Mouse (Mus musculus): ENCODE data around the gene Dicer1. TPM values are rescaled to one million over a fixed set of nuclear protein-coding genes. Genes with fewer than 3 reads are reported as not detected.

Gene Dicer1
- total and polyA plus RNA-seq, 2 experiments from 2014 or later, result 28.7 to 38.7 TPM

DNA sequence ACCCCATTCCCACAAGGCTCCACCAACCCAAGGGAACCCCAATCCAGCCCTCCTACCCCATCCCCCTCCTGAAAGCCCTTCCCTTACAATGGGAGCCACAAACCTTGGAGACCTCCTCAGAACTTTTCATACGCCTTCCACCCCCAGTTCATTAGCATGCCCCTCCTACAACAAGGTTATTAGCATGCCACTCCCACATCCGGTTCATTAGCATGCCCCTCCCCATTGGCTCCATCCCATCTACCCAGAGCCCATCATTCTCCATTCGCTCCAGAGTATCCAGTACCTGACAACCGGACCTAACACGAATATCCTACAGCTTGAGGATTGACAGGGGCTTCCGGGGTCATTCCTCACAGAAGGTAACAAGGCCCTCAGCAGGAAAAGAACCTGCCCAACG, 83.9 kb downstream of the Dicer1 start:
- Histone ChIP-seq H3K27ac (ENCODE audit: low read depth, low read length) (no peak overlapping the region), H3K36me3 (ENCODE audit: insufficient read depth) (no peaks in the 10 kb centered on the region)

DNA sequence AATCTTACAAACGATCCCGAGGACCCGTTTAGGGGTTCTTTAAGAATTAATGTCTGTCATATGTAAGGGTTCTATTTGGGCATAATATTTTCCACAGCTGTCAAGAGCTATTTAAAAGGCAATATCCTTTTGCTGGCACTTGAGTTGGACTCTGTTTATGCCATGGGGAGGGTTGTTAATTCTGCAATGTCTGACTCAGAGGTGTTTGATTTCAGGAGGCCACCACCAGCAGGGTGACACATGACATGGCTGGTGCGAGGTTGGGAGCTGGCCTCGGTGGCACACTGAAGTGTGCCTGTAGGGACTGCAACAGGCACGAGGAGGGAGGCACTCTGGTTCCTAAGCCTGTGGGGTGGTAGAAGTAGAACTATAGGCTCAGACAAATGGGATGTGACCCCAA, 85.8 kb downstream of the Dicer1 start:
- Histone ChIP-seq H3K9me3 (ENCODE audit: low read length) (no peaks in the 10 kb centered on the region), H3K4me1 (ENCODE audit: insufficient read depth) (no peaks in the 10 kb centered on the region), H3K9ac (no peak overlapping the region), H3K4me2 (ENCODE audit: low read depth) (no peak overlapping the region), H3K36me3 (ENCODE audit: insufficient read depth) (no peaks in the 10 kb centered on the region), H3K4me3 (ENCODE audit: low read depth, low read length) (no peak overlapping the region), H3K27me3 (ENCODE audit: insufficient read depth, low read length) (no peaks in the 10 kb centered on the region), H3K27ac (ENCODE audit: low read depth, low read length) (no peak overlapping the region)
- ATAC-seq, result no peak
- WGBS, result 74% methylated on average over 6 of the region's 6 CpGs
- no peak for TF ChIP-seq CTCF (IDR thresholded peaks at IDR 0.05; ENCODE audit: low read depth)
- DNase-seq, result no peak

More for the DNA sequence above, 83.9 kb downstream of the Dicer1 start:
- Histone ChIP-seq H3K4me2 (ENCODE audit: low read depth) (no peak overlapping the region), H3K9ac (no peak overlapping the region), H3K9me3 (ENCODE audit: low read length) (no peaks in the 10 kb centered on the region), H3K4me3 (ENCODE audit: low read depth, low read length) (no peak overlapping the region), H3K27me3 (ENCODE audit: insufficient read depth, low read length) (no peaks in the 10 kb centered on the region), H3K4me1 (ENCODE audit: insufficient read depth) (no peaks in the 10 kb centered on the region)
- DNase-seq, result no peak
- no peak for TF ChIP-seq CTCF (IDR thresholded peaks at IDR 0.05; ENCODE audit: low read depth)
- 75% methylated on average over 7 of the region's 7 CpGs for WGBS
- no peak for ATAC-seq

DNA sequence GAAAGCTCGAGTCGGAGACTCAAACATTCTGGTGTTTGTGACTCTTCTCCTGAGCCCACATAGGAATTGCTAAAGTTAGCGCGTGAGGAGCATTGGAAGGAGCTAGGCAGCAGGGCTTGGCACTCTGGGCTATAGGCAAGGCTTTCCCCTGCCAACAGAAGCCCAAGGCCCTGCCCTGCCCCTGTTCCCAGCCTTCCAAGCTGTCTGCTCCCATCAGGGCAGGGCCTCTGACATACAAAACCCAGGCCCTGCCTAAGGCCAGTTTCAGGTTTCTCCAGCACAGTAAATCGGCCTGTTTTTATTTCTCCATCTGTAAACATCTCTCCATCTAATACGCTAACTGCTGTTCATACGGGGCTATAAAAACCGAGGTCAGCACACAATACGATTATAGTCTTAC, 86.2 kb downstream of the Dicer1 start:
- no peak overlapping the region for H3K4me3 ChIP-seq (ENCODE audit: low read depth, low read length)
- no peak overlapping the region for H3K27ac ChIP-seq (ENCODE audit: low read depth, low read length)
- ATAC-seq (no peak), DNase-seq (no peak)
- H3K9me3 ChIP-seq (ENCODE audit: low read length), result no peaks in the 10 kb centered on the region
- no peak for TF ChIP-seq CTCF (IDR thresholded peaks at IDR 0.05; ENCODE audit: low read depth)
- no peaks in the 10 kb centered on the region for H3K4me1 ChIP-seq (ENCODE audit: insufficient read depth)
- H3K27me3 ChIP-seq (ENCODE audit: insufficient read depth, low read length), result no peaks in the 10 kb centered on the region
- 85% methylated on average over 9 of the region's 9 CpGs for WGBS
- H3K4me2 ChIP-seq (ENCODE audit: low read depth), result no peak overlapping the region
- no peak overlapping the region for H3K9ac ChIP-seq
- no peaks in the 10 kb centered on the region for H3K36me3 ChIP-seq (ENCODE audit: insufficient read depth)

DNA sequence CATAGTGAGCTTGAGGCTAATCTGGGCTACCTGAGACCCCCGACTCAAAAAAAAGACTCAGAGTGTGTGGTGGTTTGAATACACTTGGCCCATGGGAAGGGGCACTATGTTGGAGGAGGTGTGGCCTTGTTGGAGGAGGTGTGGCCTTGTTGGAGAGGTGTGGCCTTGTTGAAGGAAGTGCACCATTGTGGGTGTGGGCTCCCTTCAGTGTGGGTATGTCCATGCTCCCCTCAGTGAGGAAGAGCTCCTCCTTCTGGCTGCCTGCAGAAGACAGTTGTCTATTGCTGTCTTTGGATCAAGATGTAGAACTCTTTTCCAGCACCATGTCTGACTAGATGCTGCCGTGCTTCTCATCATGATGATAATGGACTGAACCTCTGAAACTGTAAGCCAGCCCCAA, 95.6 kb downstream of the Dicer1 start:
- H3K9me3 ChIP-seq (ENCODE audit: low read length), result no peaks in the 10 kb centered on the region
- ATAC-seq, result no peak
- H3K9ac ChIP-seq, result no peak overlapping the region
- no peak overlapping the region for H3K4me2 ChIP-seq (ENCODE audit: low read depth)
- no peaks in the 10 kb centered on the region for H3K27me3 ChIP-seq (ENCODE audit: insufficient read depth, low read length)
- H3K4me1 ChIP-seq (ENCODE audit: insufficient read depth), result peaks cover under 1% of the 10 kb centered on the region; the same call in 1 of the 2 replicates
- no peak for TF ChIP-seq CTCF (IDR thresholded peaks at IDR 0.05; ENCODE audit: low read depth)
- no peak for DNase-seq
- no peaks in the 10 kb centered on the region for H3K36me3 ChIP-seq (ENCODE audit: insufficient read depth)
- no peak overlapping the region for H3K4me3 ChIP-seq (ENCODE audit: low read depth, low read length)
- WGBS, result 94% methylated on average over 2 of the region's 2 CpGs
- H3K27ac ChIP-seq (ENCODE audit: low read depth, low read length), result no peak overlapping the region

DNA sequence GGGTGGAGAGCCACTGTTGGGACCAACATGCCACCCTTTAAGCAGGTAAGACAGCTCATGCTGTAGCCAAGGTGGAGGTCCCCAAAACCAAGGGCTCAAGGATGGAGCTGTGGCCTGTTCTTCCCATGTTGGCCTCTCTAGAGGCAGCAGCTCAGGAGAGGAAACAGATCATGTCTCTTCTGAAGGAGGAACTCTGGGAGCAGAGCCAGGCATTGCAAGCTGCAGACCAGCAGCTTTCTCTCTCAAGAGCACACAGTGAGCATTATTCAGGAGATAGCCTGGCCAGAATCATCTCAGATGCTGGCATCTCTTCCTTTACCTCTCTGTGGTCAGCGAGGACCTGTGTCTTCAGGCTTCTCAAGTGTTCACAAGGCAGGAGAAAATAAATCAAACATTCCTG, 96.7 kb downstream of the Dicer1 start:
- no peak for DNase-seq
- Histone ChIP-seq H3K4me3 (ENCODE audit: low read depth, low read length) (no peak overlapping the region), H3K27ac (ENCODE audit: low read depth, low read length) (no peak overlapping the region), H3K4me2 (ENCODE audit: low read depth) (no peak overlapping the region), H3K9ac (no peak overlapping the region), H3K4me1 (ENCODE audit: insufficient read depth) (peaks cover 7% of the 10 kb centered on the region; the same call in 1 of the 2 replicates), H3K36me3 (ENCODE audit: insufficient read depth) (no peaks in the 10 kb centered on the region), H3K9me3 (ENCODE audit: low read length) (no peaks in the 10 kb centered on the region), H3K27me3 (ENCODE audit: insufficient read depth, low read length) (no peaks in the 10 kb centered on the region)
- no peak for TF ChIP-seq CTCF (IDR thresholded peaks at IDR 0.05; ENCODE audit: low read depth)
- WGBS, result 85% methylated on average over 1 of the region's 1 CpGs
- no peak for ATAC-seq

DNA sequence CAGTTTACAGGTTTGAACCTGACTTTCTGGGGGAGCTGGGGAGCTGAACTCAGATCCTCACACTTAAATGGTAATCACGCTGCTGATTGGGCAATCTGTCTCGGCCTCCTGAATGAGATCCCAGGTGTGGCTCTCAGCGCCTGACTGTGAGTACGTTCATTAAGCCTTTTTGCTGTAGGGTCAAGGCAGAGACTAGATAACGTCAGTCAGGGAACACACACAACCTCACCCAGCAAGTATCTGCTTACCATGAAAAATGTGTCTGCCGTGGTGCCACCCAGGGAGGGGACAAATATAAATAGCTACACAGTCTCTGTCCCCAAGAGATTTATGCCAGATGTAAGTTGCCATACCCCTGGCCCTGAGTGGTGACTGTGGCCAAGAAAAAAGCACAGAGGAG, 99.7 kb downstream of the Dicer1 start:
- TF ChIP-seq CTCF (IDR thresholded peaks at IDR 0.05; ENCODE audit: low read depth), result no peak
- H3K4me2 ChIP-seq (ENCODE audit: low read depth), result no peak overlapping the region
- no peaks in the 10 kb centered on the region for H3K9me3 ChIP-seq (ENCODE audit: low read length)
- ATAC-seq (no peak), DNase-seq (no peak)
- H3K9ac ChIP-seq, result no peak overlapping the region
- no peaks in the 10 kb centered on the region; the same call in 1 of the 2 replicates for H3K27me3 ChIP-seq (ENCODE audit: insufficient read depth, low read length)
- 63% methylated on average over 6 of the region's 6 CpGs for WGBS
- H3K36me3 ChIP-seq (ENCODE audit: insufficient read depth), result no peaks in the 10 kb centered on the region
- peaks cover 7% of the 10 kb centered on the region; the same call in 1 of the 2 replicates for H3K4me1 ChIP-seq (ENCODE audit: insufficient read depth)
- no peak overlapping the region for H3K4me3 ChIP-seq (ENCODE audit: low read depth, low read length)
- H3K27ac ChIP-seq (ENCODE audit: low read depth, low read length), result no peak overlapping the region

DNA sequence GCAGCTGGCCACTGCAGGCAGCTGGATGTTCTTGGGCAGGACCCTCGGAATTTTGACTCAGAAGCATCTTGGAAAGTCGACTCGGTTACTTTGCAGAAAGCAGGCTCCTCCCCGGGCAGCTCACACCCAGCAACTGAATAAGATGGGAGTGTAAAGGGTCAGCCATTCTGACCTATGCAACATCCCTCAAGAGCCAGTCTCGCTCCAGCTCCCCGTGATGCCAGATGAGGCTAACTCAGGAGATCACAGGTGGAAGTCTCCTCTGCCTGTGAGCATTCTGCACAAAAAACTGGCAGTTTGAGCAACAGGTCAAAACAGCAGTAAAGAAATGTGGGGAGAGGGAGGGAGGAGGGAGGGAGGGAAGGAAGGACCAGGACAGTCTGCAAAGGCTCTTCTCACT, 100.5 kb downstream of the Dicer1 start:
- 53% methylated on average over 6 of the region's 6 CpGs for WGBS
- no peak for TF ChIP-seq CTCF (IDR thresholded peaks at IDR 0.05; ENCODE audit: low read depth)
- Histone ChIP-seq H3K4me1 (ENCODE audit: insufficient read depth) (peaks cover 7% of the 10 kb centered on the region; the same call in 1 of the 2 replicates), H3K4me3 (ENCODE audit: low read depth, low read length) (no peak overlapping the region), H3K4me2 (ENCODE audit: low read depth) (no peak overlapping the region), H3K27me3 (ENCODE audit: insufficient read depth, low read length) (no peaks in the 10 kb centered on the region; the same call in 1 of the 2 replicates), H3K9ac (no peak overlapping the region), H3K9me3 (ENCODE audit: low read length) (no peaks in the 10 kb centered on the region), H3K36me3 (ENCODE audit: insufficient read depth) (no peaks in the 10 kb centered on the region), H3K27ac (ENCODE audit: low read depth, low read length) (no peak overlapping the region)
- DNase-seq, result no peak
- no peak; the same call in 1 of the 2 replicates for ATAC-seq

Data from forebrain, postnatal 0 days (tissue).